Mouse (Mus musculus) granulocyte monocyte progenitor cell, adult 5-6 weeks (primary cell): ENCODE measurements around the gene Opalin. TPM values are rescaled to one million over a fixed set of nuclear protein-coding genes. Genes with fewer than 3 reads are reported as not detected.

Experiments used
- ATAC-seq: replicated peaks from 2 replicates; pipeline ENCODE4 v1.8.0; 2016; ENCODE audit warnings: mild to moderate bottlenecking, moderate TSS enrichment, inconsistent platforms; ENCODE audit not compliant: poor library complexity, severe bottlenecking
- total RNA-seq, 2 experiments: library from RNA; stranded (forward) in 1 of 2; stranded (reverse) in 1 of 2; fragments of 200-712, 200-1000 nt in 1 of 2; fragments of >200 nt in 1 of 2; fragmentation: Nextera tagmentation in 1 of 2; gene quantifications; 2 replicates each; pipeline ENCODE4 v1.2.3; 2014 to 2017

Gene Opalin
- total RNA-seq, 2 experiments from 2014 or later: not detected

GRCm38 (mm10) chr19:41081589-41081988, 4.7 kb upstream of the Opalin start:
- no peak for ATAC-seq

- no peak for ATAC-seq
These were observed 3.0 kb downstream of the Opalin start for GRCm38 (mm10) chr19:41073746-41074455.

- peak; percentile 99 for ATAC-seq
These were observed 5.4 kb downstream of the Opalin start for GRCm38 (mm10) chr19:41071500-41071899.

GRCm38 (mm10) chr19:41054702-41055101, 22.2 kb downstream of the Opalin start:
- ATAC-seq: no peak

GRCm38 (mm10) chr19:41053530-41053929, 23.4 kb downstream of the Opalin start:
- ATAC-seq: peak; percentile 77

GRCm38 (mm10) chr19:41052247-41052646, 24.7 kb downstream of the Opalin start:
- no peak for ATAC-seq

- peak; percentile 80 for ATAC-seq
These were observed 25.2 kb downstream of the Opalin start for GRCm38 (mm10) chr19:41051714-41052113.

GRCm38 (mm10) chr19:41048187-41048559, 28.7 kb downstream of the Opalin start:
- no peak for ATAC-seq

- ATAC-seq: no peak
These were observed 29.3 kb downstream of the Opalin start for GRCm38 (mm10) chr19:41047437-41048186.

- ATAC-seq: no peak
These were observed 31.7 kb downstream of the Opalin start for GRCm38 (mm10) chr19:41045091-41045770.

GRCm38 (mm10) chr19:41039110-41039509, 37.8 kb downstream of the Opalin start:
- ATAC-seq: peak; percentile 90

- ATAC-seq: 0 out of 2 replicates have a peak, but pooled peaks have one; percentile 35
These were observed 40.9 kb downstream of the Opalin start for GRCm38 (mm10) chr19:41035809-41036551.

GRCm38 (mm10) chr19:41031869-41032268, 45.0 kb downstream of the Opalin start:
- ATAC-seq: no peak

GRCm38 (mm10) chr19:41031009-41031408, 45.9 kb downstream of the Opalin start:
- peak; percentile 78 for ATAC-seq

- ATAC-seq: no peak
These were observed 46.8 kb downstream of the Opalin start for GRCm38 (mm10) chr19:41030161-41030560.

- ATAC-seq: no peak
These were observed 47.7 kb downstream of the Opalin start, which contains the start of gene Dntt for GRCm38 (mm10) chr19:41029219-41029618. Dntt (plus strand) TSS chr19:41029275.

- ATAC-seq: no peak
These were observed 49.3 kb downstream of the Opalin start for GRCm38 (mm10) chr19:41027601-41028000.

- ATAC-seq: no peak
These were observed 49.9 kb downstream of the Opalin start for GRCm38 (mm10) chr19:41027024-41027423.

- peak; percentile 81 for ATAC-seq
These were observed 50.4 kb downstream of the Opalin start for GRCm38 (mm10) chr19:41026551-41026950.

- peak; percentile 43; the same call in 1 of the 2 replicates for ATAC-seq
These were observed 54.7 kb downstream of the Opalin start for GRCm38 (mm10) chr19:41022244-41022643.
